22 mouse cellular contexts compared by ENCODE assay signal in genomic region chrX:96339108-96339507, GRCm38 (mm10). TPM values are rescaled to one million over a fixed set of nuclear protein-coding genes. Genes with fewer than 3 reads are reported as not detected.
"Had no signal": no experiment of that assay in that cellular context is flagged by ENCODE, and none has a peak within 500 bp of the region (broad histone marks: within the 10 kb centered on the region; RNA-seq: fewer than 3 reads in every experiment).

No protein-coding gene starts in this region.

- H3K27ac ChIP-seq: liver, embryonic 14.5 days; midbrain, embryonic 10.5 days; midbrain, embryonic 12.5 days; neural tube, embryonic 12.5 days; stomach, embryonic 15.5 days; stomach, postnatal 0 days had no signal

- H3K27me3 ChIP-seq: midbrain, embryonic 12.5 days; neural tube, embryonic 12.5 days; stomach, embryonic 15.5 days had no signal

- H3K36me3 ChIP-seq: midbrain, embryonic 10.5 days; midbrain, embryonic 12.5 days; neural tube, embryonic 12.5 days; stomach, embryonic 15.5 days had no signal

- H3K9ac ChIP-seq: liver, embryonic 14.5 days; lung, embryonic 14.5 days; midbrain, embryonic 12.5 days; neural tube, embryonic 12.5 days; stomach, embryonic 15.5 days had no signal

- H3K9me3 ChIP-seq: midbrain, embryonic 10.5 days; midbrain, embryonic 12.5 days; neural tube, embryonic 12.5 days; stomach, embryonic 15.5 days had no signal

- H3K4me3 ChIP-seq: midbrain, embryonic 10.5 days; midbrain, embryonic 12.5 days; neural tube, embryonic 12.5 days; stomach, embryonic 15.5 days had no signal

- H3K4me2 ChIP-seq: lung, embryonic 14.5 days; midbrain, embryonic 12.5 days; neural tube, embryonic 12.5 days; stomach, embryonic 15.5 days had no signal

- H3K4me1 ChIP-seq: midbrain, embryonic 10.5 days; midbrain, embryonic 12.5 days; neural tube, embryonic 12.5 days; stomach, embryonic 15.5 days had no signal

- DNase-seq: lung, adult 18-20 months; lung, embryonic 14.5 days; lung, postnatal 4 days; midbrain, embryonic 14.5 days; right cerebral cortex, postnatal 14 days; thymus, adult 2 months; thymus, postnatal 25 days; thymus, postnatal 4 days had no signal

RNA-seq across cellular contexts. Expression of gene Vsig4, which starts 45.9 kb away (rescaled TPM):
- total RNA-seq: megakaryocyte-erythroid progenitor cell, adult 5-6 weeks; midbrain, postnatal 0 days; monocyte, adult 5-6 weeks; neutrophil, adult 5-6 weeks had no signal
- polyA plus RNA-seq: lung, embryonic 14.5 days; lung, embryonic 16.5 days; midbrain, embryonic 10.5 days; midbrain, embryonic 12.5 days; midbrain, embryonic 14.5 days; midbrain, postnatal 0 days; neural tube, embryonic 12.5 days; neural tube, embryonic 14.5 days; spleen, adult 2 months; stomach, embryonic 15.5 days; stomach, postnatal 0 days; testis, adult 2 months had no signal
